Comparison of ENCODE assay signal across 17 mouse cellular contexts in the genomic region with DNA sequence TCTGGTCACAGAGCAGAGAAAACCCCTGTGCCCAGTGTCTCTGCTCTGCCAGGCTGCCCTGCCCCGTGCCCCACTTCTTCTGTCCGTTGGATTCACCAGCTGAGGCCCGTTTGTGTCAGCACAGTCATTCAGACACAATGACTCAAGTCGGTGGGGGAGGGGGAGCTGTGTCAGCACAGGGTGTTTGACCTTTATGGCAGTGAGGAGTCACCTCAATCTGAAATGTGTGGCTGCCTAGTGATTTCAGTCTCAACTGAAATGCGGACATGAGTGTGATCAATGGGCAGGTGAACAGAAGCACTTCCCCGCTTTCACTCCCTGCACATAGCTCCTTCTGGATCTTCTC. TPM values are rescaled to one million over a fixed set of nuclear protein-coding genes. Genes with fewer than 3 reads are reported as not detected.
DNase-seq lines count a peak whose midpoint lies in the region; ATAC-seq lines count a peak whose summit lies in the region.
"Had no signal": no experiment of that assay in that cellular context is flagged by ENCODE, and none has a peak within 500 bp of the region (broad histone marks: within the 10 kb centered on the region; RNA-seq: fewer than 3 reads in every experiment).

No protein-coding gene starts in this region.

- ATAC-seq in liver, embryonic 12.5 days = no peak
- no peak for ATAC-seq in hindbrain, embryonic 16.5 days
- ATAC-seq: forebrain, embryonic 14.5 days had no signal

- no peaks in the 10 kb centered on the region; the same call in 1 of the 2 replicates for H3K27me3 ChIP-seq in liver, embryonic 12.5 days (replicated peaks)
- no peaks in the 10 kb centered on the region for H3K27me3 ChIP-seq in hindbrain, embryonic 16.5 days (replicated peaks; ENCODE audit: control insufficient read depth, insufficient read depth, low read length)
- H3K27me3 ChIP-seq: heart, embryonic 15.5 days; kidney, embryonic 15.5 days; limb, embryonic 13.5 days; liver, embryonic 15.5 days; neural tube, embryonic 12.5 days had no signal

- no peaks in the 10 kb centered on the region for H3K9me3 ChIP-seq in liver, embryonic 12.5 days (replicated peaks)
- no peaks in the 10 kb centered on the region for H3K9me3 ChIP-seq in hindbrain, embryonic 16.5 days (ENCODE audit: control insufficient read depth, low read length)
- H3K9me3 ChIP-seq: heart, embryonic 15.5 days; hindbrain, embryonic 10.5 days; kidney, embryonic 15.5 days; limb, embryonic 13.5 days; liver, embryonic 15.5 days; neural tube, embryonic 12.5 days had no signal

- no peak overlapping the region for H3K4me3 ChIP-seq in liver, embryonic 12.5 days
- H3K4me3 ChIP-seq in hindbrain, embryonic 16.5 days (ENCODE audit: low read length) = no peak overlapping the region
- H3K4me3 ChIP-seq: heart, embryonic 15.5 days; hindbrain, embryonic 10.5 days; kidney, embryonic 15.5 days; limb, embryonic 13.5 days; liver, embryonic 15.5 days; neural tube, embryonic 12.5 days had no signal

- WGBS in liver, embryonic 12.5 days (ENCODE audit: insufficient replicate concordance) = 51% methylated on average over 6 of the region's 6 CpGs
- WGBS in hindbrain, embryonic 16.5 days = 67% methylated on average over 6 of the region's 6 CpGs

- no peaks in the 10 kb centered on the region for H3K36me3 ChIP-seq in liver, embryonic 12.5 days
- no peaks in the 10 kb centered on the region for H3K36me3 ChIP-seq in hindbrain, embryonic 16.5 days (ENCODE audit: control insufficient read depth, insufficient read depth, low read length)
- H3K36me3 ChIP-seq: heart, embryonic 15.5 days; hindbrain, embryonic 10.5 days; kidney, embryonic 15.5 days; limb, embryonic 13.5 days; liver, embryonic 15.5 days; neural tube, embryonic 12.5 days had no signal

- H3K4me2 ChIP-seq in liver, embryonic 12.5 days = no peak overlapping the region
- no peak overlapping the region for H3K4me2 ChIP-seq in hindbrain, embryonic 16.5 days (ENCODE audit: low read length)
- H3K4me2 ChIP-seq: heart, embryonic 15.5 days; kidney, embryonic 15.5 days; limb, embryonic 13.5 days; liver, embryonic 15.5 days; neural tube, embryonic 12.5 days had no signal

- H3K9ac ChIP-seq in liver, embryonic 12.5 days = no peak overlapping the region
- H3K9ac ChIP-seq in hindbrain, embryonic 16.5 days (ENCODE audit: low read depth, low read length) = no peak overlapping the region
- H3K9ac ChIP-seq: heart, embryonic 15.5 days; kidney, embryonic 15.5 days; limb, embryonic 13.5 days; liver, embryonic 15.5 days; neural tube, embryonic 12.5 days had no signal

- H3K4me1 ChIP-seq in liver, embryonic 12.5 days = no peaks in the 10 kb centered on the region
- H3K4me1 ChIP-seq in hindbrain, embryonic 16.5 days (ENCODE audit: control insufficient read depth, insufficient read depth, low read depth, low read length) = no peaks in the 10 kb centered on the region
- H3K4me1 ChIP-seq: hindbrain, embryonic 10.5 days; limb, embryonic 13.5 days; liver, embryonic 15.5 days; neural tube, embryonic 12.5 days had no signal

- DNase-seq in heart, adult 11 months = peak; percentile 87
- no peak for DNase-seq in heart, adult 8-10 months (ENCODE audit: low spot score)
- DNase-seq in thymus, postnatal 4 days = peak; percentile 26
- no peak for DNase-seq in thymus, postnatal 25 days
- DNase-seq in adrenal gland, postnatal 14 days = peak; percentile 92
- no peak for DNase-seq in frontal cortex, postnatal 36 days (ENCODE audit: low spot score in 2 of 2)

- H3K27ac ChIP-seq in liver, embryonic 12.5 days = no peak overlapping the region
- H3K27ac ChIP-seq in hindbrain, embryonic 16.5 days (ENCODE audit: low read depth, low read length) = no peak overlapping the region
- H3K27ac ChIP-seq: heart, embryonic 15.5 days; hindbrain, embryonic 10.5 days; kidney, embryonic 15.5 days; limb, embryonic 13.5 days; liver, embryonic 15.5 days; neural tube, embryonic 12.5 days had no signal

RNA-seq across cellular contexts. Expression of a gene that starts 16.4 kb away (rescaled TPM):
- total RNA-seq in heart, adult 8-10 months (2022) = 1 to 10 TPM; 1.9 to 2.6 (median 2.3) TPM
- total RNA-seq in adrenal gland, postnatal 14 days (2021) = 4.3 and 5.7 TPM in 2 replicates
- 3.7 and 4.3 TPM in 2 replicates for polyA plus RNA-seq in liver, embryonic 12.5 days (2016; fragmentation: Nextera tagmentation; extraction: Ambion mirVana)
- 6.3 and 6.9 TPM in 2 replicates for polyA plus RNA-seq in hindbrain, embryonic 16.5 days (2015; fragmentation: Nextera tagmentation; extraction: Ambion mirVana)
- total RNA-seq: granulocyte monocyte progenitor cell, adult 5-6 weeks; megakaryocyte-erythroid progenitor cell, adult 5-6 weeks had no signal

RNA-seq across cellular contexts. Expression of a gene that starts 43.4 kb away (rescaled TPM):
- 1 to 10 TPM in 1 of 4 experiments, under 1 TPM in 3; 0.38 to 1.1 (median 0.91) TPM for total RNA-seq in heart, adult 8-10 months (2022)
- 0.74 and 1.7 TPM in 2 replicates for total RNA-seq in adrenal gland, postnatal 14 days (2021)
- 4.6 and 5.2 TPM in 2 replicates for polyA plus RNA-seq in liver, embryonic 12.5 days (2016; fragmentation: Nextera tagmentation; extraction: Ambion mirVana)
- 1.2 and 1.3 TPM in 2 replicates for polyA plus RNA-seq in hindbrain, embryonic 16.5 days (2015; fragmentation: Nextera tagmentation; extraction: Ambion mirVana)

Comparison
In these comparisons a context has a peak if more than half of its experiments do, and no peak if none do; other contexts are left out.
1. DNase-seq: peak in heart, adult 11 months (single experiment), thymus, postnatal 4 days (single experiment) and adrenal gland, postnatal 14 days (single experiment); none in heart, adult 8-10 months (single experiment), thymus, postnatal 25 days (single experiment) and frontal cortex, postnatal 36 days (0 of 2).